Mouse (Mus musculus): ENCODE measurements around the gene Zfp941.

The Zfp941 gene

DNA sequence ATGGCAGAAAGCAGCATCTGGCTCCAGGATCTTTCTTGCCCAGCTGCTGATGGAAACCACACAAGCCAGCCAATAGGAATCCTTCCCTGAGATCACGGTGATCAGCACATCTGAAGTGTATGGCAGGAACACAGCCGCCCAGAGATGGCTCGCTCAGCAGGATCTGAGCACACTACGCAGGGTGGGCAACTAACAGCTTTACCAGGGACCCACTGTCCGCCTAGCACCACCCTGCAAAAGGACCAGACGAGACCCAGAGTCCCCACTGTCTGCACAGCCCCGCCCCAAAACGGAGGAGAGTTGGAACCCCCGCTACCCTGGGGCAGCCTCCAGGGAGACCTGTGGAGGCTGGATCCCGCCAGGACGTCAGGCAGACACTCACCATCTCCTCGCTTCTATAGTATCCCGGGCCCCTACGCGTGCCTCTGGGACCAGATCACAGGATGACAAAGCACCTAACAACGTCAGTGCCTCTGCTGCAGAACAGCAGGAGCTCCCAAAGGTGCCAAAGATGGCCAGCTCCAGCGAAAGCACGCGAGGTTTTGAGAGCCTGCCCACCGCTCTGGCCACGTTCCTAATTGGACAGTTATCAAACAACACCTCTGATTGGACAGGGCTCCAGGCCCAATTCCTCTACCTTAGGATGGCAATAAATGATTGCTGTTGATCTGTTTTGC, at the start of gene Zfp941:
Gene Zfp941, minus strand, starts transcription at position 526 of the 677 bp plus-strand sequence.
- in situ Hi-C loops (cut with MboI; ENCODE audit: unreplicated experiment in 2 of 2) = no loop called here

- in situ Hi-C loops (cut with MboI; ENCODE audit: unreplicated experiment in 2 of 2) = loop anchor here in 1 of 2 experiments (25.0 kb wide), 1 partner anchor 1452 kb away; no protein-coding TSS in a partner anchor
Measured at GRCm38 (mm10) chr7:140864761-140865160, 42.8 kb upstream of the Zfp941 start.

DNA sequence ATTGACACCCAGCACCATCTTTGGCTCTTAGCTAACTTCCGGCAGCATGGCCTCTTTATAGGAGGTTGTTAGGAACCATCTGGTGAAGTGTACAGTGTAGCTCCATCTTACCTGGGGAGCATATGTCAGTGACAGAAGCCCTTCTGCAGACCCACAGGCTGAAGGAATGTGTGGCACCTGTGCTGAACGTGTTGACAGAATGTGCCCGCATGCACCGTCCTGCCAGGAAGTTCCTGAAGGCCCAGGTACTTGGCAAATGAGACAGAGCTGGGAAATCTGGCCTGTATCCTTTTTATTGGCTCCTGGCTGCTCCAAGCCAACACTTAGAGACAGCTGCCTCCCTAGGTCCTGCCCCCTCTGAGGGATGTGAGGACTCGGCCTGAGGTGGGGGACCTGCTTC, 38.8 kb upstream of the Zfp941 start:
- in situ Hi-C loops (cut with MboI; ENCODE audit: unreplicated experiment in 2 of 2) = loop anchor here in 1 of 2 experiments (25.0 kb wide), 1 partner anchor 1448 kb away; no protein-coding TSS in a partner anchor

GRCm38 (mm10) chr7:140859997-140860396, 38.0 kb upstream of the Zfp941 start:
- in situ Hi-C loops (cut with MboI; ENCODE audit: unreplicated experiment in 2 of 2) = loop anchor here in 1 of 2 experiments (25.0 kb wide), 1 partner anchor 1448 kb away; no protein-coding TSS in a partner anchor

DNA sequence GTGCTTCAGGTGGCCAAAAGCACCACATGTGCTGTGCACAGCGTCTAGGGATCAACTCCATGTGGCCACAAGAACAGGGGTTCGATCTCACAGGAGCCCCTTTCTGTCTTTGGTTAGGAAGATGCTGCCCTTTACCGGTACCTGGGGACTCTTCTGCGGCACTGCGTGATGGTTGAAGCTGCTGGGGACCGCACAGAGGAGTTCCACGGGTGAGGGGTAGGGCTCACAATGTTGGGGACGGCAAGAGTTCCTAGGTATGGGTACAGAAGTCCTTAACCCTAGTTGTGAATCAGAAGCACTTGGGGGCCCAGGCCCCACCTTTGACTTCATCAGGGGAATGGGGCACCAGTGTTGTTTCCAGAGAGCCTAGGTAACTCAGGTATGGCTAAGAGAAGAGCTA, 36.8 kb upstream of the Zfp941 start:
- in situ Hi-C loops (cut with MboI; ENCODE audit: unreplicated experiment in 2 of 2) = loop anchor here in 1 of 2 experiments (25.0 kb wide), 1 partner anchor 1446 kb away; no protein-coding TSS in a partner anchor

DNA sequence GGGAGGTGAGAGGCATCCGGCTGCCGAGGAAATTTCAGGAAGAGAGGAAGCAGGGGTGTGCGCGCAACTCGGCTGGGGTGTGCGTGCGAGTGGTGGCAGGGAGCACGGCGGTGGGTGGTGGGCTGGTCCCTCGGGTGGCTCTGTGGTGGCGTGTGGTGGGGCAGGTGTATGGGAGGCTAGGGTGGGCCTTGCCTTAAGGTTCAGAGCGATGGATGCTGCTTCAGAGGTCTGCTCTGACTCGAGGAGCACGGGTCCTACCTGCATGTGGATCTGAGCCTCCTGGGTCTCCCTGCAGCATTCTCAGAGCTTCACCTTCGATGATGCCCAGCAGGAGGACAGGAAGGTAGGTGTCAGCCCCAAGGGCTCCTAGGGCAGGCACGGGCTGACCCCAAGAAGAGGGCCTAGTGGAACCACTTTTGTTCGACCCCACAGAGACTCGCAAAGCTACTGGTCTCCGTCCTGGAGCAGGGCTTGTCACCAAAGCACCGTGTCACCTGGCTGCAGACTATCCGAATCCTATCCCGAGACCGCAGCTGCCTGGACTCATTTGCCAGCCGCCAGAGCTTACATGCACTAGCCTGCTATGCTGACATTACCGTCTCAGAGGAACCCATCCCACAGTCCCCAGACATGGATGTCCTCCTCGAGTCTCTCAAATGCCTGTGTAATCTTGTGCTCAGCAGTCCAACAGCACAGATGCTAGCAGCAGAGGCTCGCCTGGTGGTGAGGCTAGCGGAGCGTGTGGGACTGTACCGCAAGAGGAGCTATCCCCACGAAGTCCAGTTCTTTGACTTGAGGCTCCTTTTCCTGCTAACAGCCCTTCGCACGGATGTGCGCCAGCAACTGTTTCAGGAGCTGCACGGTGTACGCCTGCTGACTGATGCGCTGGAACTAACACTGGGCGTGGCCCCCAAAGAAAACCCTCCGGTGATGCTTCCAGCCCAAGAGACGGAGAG, 35.9 kb upstream of the Zfp941 start, which contains the start of gene Bet1l:
Gene Bet1l, minus strand, starts transcription at position 28 of the 956 bp plus-strand sequence.
- in situ Hi-C loops (cut with MboI; ENCODE audit: unreplicated experiment in 2 of 2) = loop anchor here in 1 of 2 experiments (25.0 kb wide), 1 partner anchor 1446 kb away; no protein-coding TSS in a partner anchor

DNA sequence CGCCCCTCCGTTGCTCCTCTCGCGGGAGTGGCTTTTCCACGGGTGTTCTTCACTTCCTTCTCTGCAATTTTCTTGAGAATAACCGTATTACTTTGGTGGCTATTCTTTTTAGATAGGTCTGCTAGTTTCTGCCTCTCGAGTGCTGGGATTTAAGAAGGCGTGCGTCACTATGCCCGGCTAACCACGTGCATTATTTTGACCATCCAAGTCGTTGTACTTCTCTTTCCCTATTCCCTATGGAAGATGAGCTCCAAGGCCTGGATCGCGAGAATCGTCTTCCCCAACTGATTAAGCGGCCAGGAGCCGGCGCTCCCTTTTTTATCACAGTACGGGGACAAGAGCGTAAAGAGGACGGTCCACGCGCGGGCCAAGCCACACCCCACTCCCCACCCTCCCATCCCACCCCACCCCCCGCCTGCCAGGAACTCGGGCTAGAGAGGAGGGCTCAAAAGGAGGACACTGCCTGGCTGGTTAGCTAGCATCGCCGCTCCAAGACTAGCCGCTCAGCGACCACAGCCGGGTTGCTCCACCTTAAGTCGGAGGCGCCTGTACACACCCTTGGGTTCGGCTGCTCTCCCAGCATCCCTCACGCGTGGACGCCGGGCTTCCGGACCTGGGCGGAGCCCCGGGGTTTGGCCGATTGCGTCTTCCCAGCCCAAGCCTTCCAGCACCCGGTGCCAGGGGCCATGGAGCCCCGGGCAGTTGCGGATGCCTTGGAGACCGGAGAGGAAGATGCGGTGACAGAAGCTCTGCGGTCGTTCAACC, 35.0 kb upstream of the Zfp941 start, which contains the start of gene Ric8a:
Gene Ric8a, plus strand, starts transcription at position 173 of the 765 bp plus-strand sequence.
- in situ Hi-C loops (cut with MboI; ENCODE audit: unreplicated experiment in 2 of 2) = loop anchor here in 1 of 2 experiments (25.0 kb wide), 1 partner anchor 1445 kb away; no protein-coding TSS in a partner anchor

DNA sequence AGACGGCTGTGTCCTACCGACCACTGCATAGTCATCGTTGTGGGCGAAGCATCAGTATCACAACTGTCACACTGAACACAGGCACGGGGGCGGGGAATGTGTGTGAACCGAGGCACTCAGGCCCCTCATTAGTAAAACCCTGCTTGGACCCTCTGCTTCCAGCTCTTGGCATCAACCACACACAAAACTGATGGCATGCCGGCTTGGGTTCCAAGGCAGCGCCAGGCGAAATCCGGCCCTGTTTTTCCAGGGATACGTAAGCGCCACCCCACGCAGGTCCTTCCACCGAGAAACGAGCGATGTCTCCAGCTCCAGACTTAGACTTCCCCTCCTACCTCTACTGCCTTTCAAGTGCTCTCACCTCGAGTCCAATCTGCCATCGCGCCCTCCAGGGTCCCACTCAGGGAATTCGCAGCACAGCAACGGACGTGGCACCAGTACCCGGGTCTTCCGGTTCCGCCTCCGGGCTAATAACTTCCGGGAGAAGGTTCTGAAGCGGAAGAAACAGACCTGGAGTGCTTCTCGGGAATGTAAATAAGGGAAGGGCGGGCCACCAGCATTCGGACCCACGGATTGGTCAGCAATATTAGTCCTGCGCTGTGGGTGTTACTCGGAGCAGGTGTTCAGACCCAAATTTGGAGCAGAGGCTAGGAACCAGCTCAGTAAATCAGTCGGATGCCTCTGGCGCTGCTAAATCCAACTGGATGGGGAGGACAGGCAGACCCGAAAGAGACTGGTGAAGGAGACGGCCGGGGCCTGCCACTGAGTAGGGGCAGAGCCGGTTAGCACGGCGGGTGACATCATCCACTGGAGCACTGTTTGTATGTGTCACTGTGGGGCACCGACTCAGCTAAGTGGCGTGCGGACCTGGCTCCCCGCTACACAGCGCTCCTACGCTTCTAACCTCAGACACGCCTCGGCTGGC, 34.1 kb upstream of the Zfp941 start, which contains the start of gene Gm45785:
Gene Gm45785, minus strand, starts transcription at position 472 of the 925 bp plus-strand sequence.
- in situ Hi-C loops (cut with MboI; ENCODE audit: unreplicated experiment in 2 of 2) = loop anchor here in 1 of 2 experiments (25.0 kb wide), 1 partner anchor 1444 kb away; no protein-coding TSS in a partner anchor

GRCm38 (mm10) chr7:140855181-140855580, 33.2 kb upstream of the Zfp941 start:
- in situ Hi-C loops (cut with MboI; ENCODE audit: unreplicated experiment in 2 of 2) = loop anchor here in 1 of 2 experiments (25.0 kb wide), 1 partner anchor 1443 kb away; no protein-coding TSS in a partner anchor

- in situ Hi-C loops (cut with MboI; ENCODE audit: unreplicated experiment in 2 of 2) = loop anchor here in 1 of 2 experiments (25.0 kb wide), 1 partner anchor 1442 kb away; no protein-coding TSS in a partner anchor
Measured at GRCm38 (mm10) chr7:140854483-140854882, 32.5 kb upstream of the Zfp941 start.

- in situ Hi-C loops (cut with MboI; ENCODE audit: unreplicated experiment in 2 of 2) = loop anchor here in 1 of 2 experiments (25.0 kb wide), 1 partner anchor 1441 kb away; no protein-coding TSS in a partner anchor
Measured at GRCm38 (mm10) chr7:140853386-140853785, 31.4 kb upstream of the Zfp941 start.

DNA sequence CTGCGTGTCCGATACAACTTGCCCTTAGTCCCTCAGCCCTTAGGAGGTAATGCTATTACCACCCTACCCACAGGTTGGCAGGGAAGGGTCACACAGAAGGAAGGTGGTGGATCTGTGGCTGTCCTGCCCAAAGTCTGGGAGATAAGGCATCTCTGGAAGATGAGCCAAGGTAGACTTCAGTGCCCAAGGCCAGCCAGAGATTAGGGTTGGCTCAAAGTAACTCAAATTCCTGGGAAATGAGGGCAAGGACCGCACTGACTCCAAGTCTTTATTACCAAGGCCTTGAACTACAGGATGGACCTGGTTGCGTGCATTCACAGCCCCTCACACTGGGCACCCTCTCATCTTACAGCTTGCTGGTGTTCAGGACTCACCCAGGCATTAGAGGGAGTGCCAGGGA, 29.9 kb upstream of the Zfp941 start:
- in situ Hi-C loops (cut with MboI; ENCODE audit: unreplicated experiment in 2 of 2) = loop anchor here in 1 of 2 experiments (25.0 kb wide), 1 partner anchor 1440 kb away; no protein-coding TSS in a partner anchor

- in situ Hi-C loops (cut with MboI; ENCODE audit: unreplicated experiment in 2 of 2) = loop anchor here in 1 of 2 experiments (10.0 to 25.0 kb wide), 2 partner anchors 516 to 814 kb away; partner anchors contain the start of gene Muc6
Measured at GRCm38 (mm10) chr7:140848591-140848990, 26.6 kb upstream of the Zfp941 start.

DNA sequence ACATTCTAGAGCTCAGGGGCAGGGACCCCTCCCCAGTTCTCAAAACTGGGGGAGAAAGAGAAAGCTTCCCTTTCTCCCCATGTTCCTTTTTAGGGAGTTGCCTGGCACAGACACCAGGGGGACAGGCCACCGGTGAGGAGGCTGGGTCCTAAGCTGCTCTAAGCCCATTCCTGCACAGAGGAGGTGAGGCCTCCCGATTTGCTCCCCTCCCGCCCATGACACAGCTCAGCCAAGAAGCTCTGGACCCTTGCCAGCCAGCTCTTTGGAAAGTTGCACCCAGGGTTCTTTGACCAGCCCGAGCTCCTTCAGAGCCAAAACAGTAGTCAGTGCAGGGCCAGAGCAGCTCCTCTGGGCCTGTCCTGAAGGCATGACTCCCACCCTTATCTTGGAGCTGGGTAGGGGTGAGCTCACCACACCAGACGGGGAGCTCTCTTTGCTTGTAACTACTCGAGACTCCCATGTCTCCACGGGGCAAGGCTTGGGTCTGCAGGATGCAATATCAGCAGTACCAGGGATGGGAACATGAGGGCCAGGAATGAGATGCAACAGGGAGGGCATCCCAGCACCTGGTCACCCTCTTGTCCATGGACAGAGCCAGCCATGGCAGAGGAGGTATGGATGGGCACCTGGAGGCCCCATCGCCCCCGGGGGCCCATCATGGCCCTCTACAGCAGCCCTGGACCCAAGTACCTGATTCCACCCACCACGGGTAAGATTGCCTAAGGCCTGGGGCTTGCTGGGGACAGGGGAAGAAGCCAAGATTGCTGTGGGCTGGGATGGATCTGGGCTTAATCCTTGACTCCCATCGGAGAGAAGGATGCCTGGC, 26.0 kb upstream of the Zfp941 start, which contains the start of gene Odf3:
Gene Odf3, plus strand, starts transcription at position 51 of the 826 bp plus-strand sequence.
- in situ Hi-C loops (cut with MboI; ENCODE audit: unreplicated experiment in 2 of 2) = loop anchor here in 1 of 2 experiments (10.0 to 25.0 kb wide), 2 partner anchors 517 to 814 kb away; partner anchors contain the start of gene Muc6

DNA sequence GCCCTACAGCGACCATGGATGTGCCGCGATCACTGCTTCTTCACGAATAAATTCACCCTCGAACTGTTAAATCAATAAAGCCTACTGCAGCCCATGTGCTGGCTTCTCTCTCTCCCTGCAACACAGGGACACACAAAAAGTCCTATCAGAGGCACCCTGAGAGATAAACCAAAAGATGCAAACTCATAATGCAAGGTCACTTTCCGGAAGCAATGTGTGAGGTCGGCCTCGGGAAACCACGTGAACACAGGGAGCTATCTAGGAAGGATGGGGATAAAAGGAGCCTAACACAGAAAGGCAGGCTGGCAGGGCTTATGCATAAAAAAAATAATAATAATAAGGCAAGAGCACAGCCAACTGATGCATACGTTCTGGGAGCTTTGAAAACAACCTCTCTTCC, 24.7 kb upstream of the Zfp941 start:
- in situ Hi-C loops (cut with MboI; ENCODE audit: unreplicated experiment in 2 of 2) = loop anchor here in 1 of 2 experiments (10.0 to 25.0 kb wide), 2 partner anchors 518 to 816 kb away; partner anchors contain the start of gene Muc6

DNA sequence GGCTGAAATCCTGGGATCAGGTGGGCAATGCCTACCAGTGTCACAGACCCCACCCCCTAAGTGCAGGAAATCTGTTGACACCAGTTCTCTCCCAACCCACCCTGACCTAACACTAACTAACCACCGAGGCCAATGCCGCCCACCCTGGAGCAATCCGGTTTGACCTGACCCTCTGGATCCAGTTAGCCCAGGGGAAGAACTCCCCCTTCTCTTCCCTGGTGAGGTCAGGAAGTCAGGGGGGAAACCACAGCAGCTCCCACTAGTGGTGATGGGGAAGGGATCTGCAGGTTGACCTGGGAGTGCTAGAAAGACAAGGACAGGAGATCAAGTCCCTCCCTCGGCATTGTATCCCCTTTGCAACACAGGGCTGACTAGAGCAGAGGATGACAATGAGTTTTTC, 23.7 kb upstream of the Zfp941 start:
- in situ Hi-C loops (cut with MboI; ENCODE audit: unreplicated experiment in 2 of 2) = loop anchor here in 1 of 2 experiments (10.0 to 25.0 kb wide), 2 partner anchors 519 to 817 kb away; partner anchors contain the start of gene Muc6
